Mouse (Mus musculus) bone marrow, adult 2 months (tissue): ENCODE results near the gene Hrk. TPM values are rescaled to one million over a fixed set of nuclear protein-coding genes. Genes with fewer than 3 reads are reported as not detected.

Experiments
- H3K27ac ChIP-seq: fragments of 200-500 bp; 2 replicates; pipeline ENCODE4 v1.5.1; 2012; ENCODE audit warnings: low read depth, mild to moderate bottlenecking, control low read depth, inconsistent platforms, low read length; ENCODE audit not compliant: control insufficient read depth, poor library complexity, insufficient read depth
- H3K4me1 ChIP-seq: fragments of 200-500 bp; 2 replicates; pipeline ENCODE4 v1.6.1; 2011; ENCODE audit warnings: low read length; ENCODE audit not compliant: control insufficient read depth, insufficient read depth
- H3K4me3 ChIP-seq: fragments of 200-500 bp; replicated peaks from 2 replicates; pipeline ENCODE3; 2011; ENCODE audit warnings: mild to moderate bottlenecking, low read depth, low read length, control low read depth; ENCODE audit not compliant: control insufficient read depth
- CTCF ChIP-seq: fragments of 200-500 bp; IDR thresholded peaks from 2 replicates; pipeline ENCODE4 v1.5.1; 2011; ENCODE audit warnings: low read length, control low read depth; ENCODE audit not compliant: control insufficient read depth, insufficient read depth
- POLR2A ChIP-seq: fragments of 200-500 bp; IDR thresholded peaks from 2 replicates; pipeline ENCODE4 v1.6.1; 2011; ENCODE audit warnings: low read depth, mild to moderate bottlenecking, control low read depth, low read length, borderline replicate concordance; ENCODE audit not compliant: control insufficient read depth
- WGBS: fragments of 180-500 bp; shearing (Covaris S2); methylation state at CpG from one replicate; pipeline ENCODE4 v1.1.7; 2018; 5-methylcytosine and 5-hydroxymethylcytosine counted together
- polyA plus RNA-seq: library from polyadenylated mRNA; stranded (reverse); fragments of >200 nt; gene quantifications from 2 replicates; pipeline ENCODE4 v1.2.4, GENCODE M21; 2011; ENCODE audit warnings: low replicate concordance; ENCODE audit not compliant: missing spikeins, insufficient read depth, insufficient read length

Gene Hrk
- polyA plus RNA-seq, 1 experiment, result 1.1 TPM

GRCm38 (mm10) chr5:118172078-118172723 is 7.8 kb downstream of the Hrk start:
- TF ChIP-seq POLR2A, result no peak
- no peak for TF ChIP-seq CTCF
- Histone ChIP-seq H3K27ac (no peak overlapping the region), H3K4me1 (no peaks in the 10 kb centered on the region), H3K4me3 (peak overlapping the region; percentile 2)
- WGBS, result under 1% methylated on average over 27 of the region's 27 CpGs

GRCm38 (mm10) chr5:118174310-118175009 is 10.0 kb downstream of the Hrk start:
- H3K4me3 ChIP-seq, result no peak overlapping the region
- TF ChIP-seq CTCF, result no peak
- no peak for TF ChIP-seq POLR2A
- no peak overlapping the region for H3K27ac ChIP-seq
- no peaks in the 10 kb centered on the region for H3K4me1 ChIP-seq
- WGBS, result 4% methylated on average over 22 of the region's 22 CpGs

- TF ChIP-seq POLR2A (no peak), CTCF (peak; percentile 16; the same call in 1 of the 2 replicates)
- Histone ChIP-seq H3K4me1 (no peaks in the 10 kb centered on the region), H3K27ac (no peak overlapping the region), H3K4me3 (no peak overlapping the region)
- WGBS, result 36% methylated on average over 2 of the region's 2 CpGs
Measured at GRCm38 (mm10) chr5:118175137-118175536, 10.7 kb downstream of the Hrk start.

- Histone ChIP-seq H3K27ac (no peak overlapping the region), H3K4me3 (no peak overlapping the region), H3K4me1 (no peaks in the 10 kb centered on the region)
- WGBS, result 74% methylated on average over 7 of the region's 7 CpGs
- TF ChIP-seq CTCF (no peak), POLR2A (no peak)
Measured at GRCm38 (mm10) chr5:118177640-118178039, 13.2 kb downstream of the Hrk start.

- WGBS, result 76% methylated on average over 9 of the region's 9 CpGs
- TF ChIP-seq CTCF (no peak), POLR2A (no peak)
- Histone ChIP-seq H3K4me3 (no peak overlapping the region), H3K27ac (no peak overlapping the region), H3K4me1 (no peaks in the 10 kb centered on the region)
Measured at GRCm38 (mm10) chr5:118186903-118187633, 22.6 kb downstream of the Hrk start.

- Histone ChIP-seq H3K27ac (no peak overlapping the region), H3K4me1 (no peaks in the 10 kb centered on the region), H3K4me3 (no peak overlapping the region)
- 64% methylated on average over 6 of the region's 6 CpGs for WGBS
- TF ChIP-seq POLR2A (no peak), CTCF (no peak)
Measured at GRCm38 (mm10) chr5:118188356-118188755, 23.9 kb downstream of the Hrk start.

- TF ChIP-seq CTCF, result no peak
- no peak for TF ChIP-seq POLR2A
- no peaks in the 10 kb centered on the region for H3K4me1 ChIP-seq
- WGBS, result 62% methylated on average over 9 of the region's 9 CpGs
Measured at GRCm38 (mm10) chr5:118190491-118190890, 26.0 kb downstream of the Hrk start.

GRCm38 (mm10) chr5:118192221-118192620 is 27.8 kb downstream of the Hrk start:
- no peak overlapping the region for H3K4me3 ChIP-seq
- no peaks in the 10 kb centered on the region for H3K4me1 ChIP-seq
- WGBS, result 42% methylated on average over 18 of the region's 18 CpGs
- no peak overlapping the region for H3K27ac ChIP-seq
- TF ChIP-seq POLR2A, result no peak
- TF ChIP-seq CTCF, result no peak

More at GRCm38 (mm10) chr5:118190491-118190890, 26.0 kb downstream of the Hrk start:
- no peak overlapping the region for H3K27ac ChIP-seq
- H3K4me3 ChIP-seq, result no peak overlapping the region
